Mouse (Mus musculus) neural tube, embryonic 14.5 days (tissue): ENCODE results near the gene Rnf222. TPM values are rescaled to one million over a fixed set of nuclear protein-coding genes. Genes with fewer than 3 reads are reported as not detected.
A peak's percentile ranks its signal among the peaks of the same experiment; 100 is the strongest.

Source experiments
- ATAC-seq: fragments of 200-750 bp; cut with Nextera tagmentation; 2 replicates; pipeline ENCODE4 v1.8.0; 2017; ENCODE audit warnings: low read depth, mild to moderate bottlenecking, moderate TSS enrichment, moderate library complexity
- H3K27ac ChIP-seq: fragments of 300-500 bp; sonication (generic); 2 replicates; pipeline ENCODE4 v1.5.1; 2014; ENCODE audit warnings: low read depth, mild to moderate bottlenecking, control low read depth, low read length, moderate library complexity, mixed read lengths
- H3K27me3 ChIP-seq: fragments of 300-500 bp; sonication (generic); 2 replicates; pipeline ENCODE4 v1.6.1; 2014; ENCODE audit warnings: low read length; ENCODE audit not compliant: control insufficient read depth, insufficient read depth
- H3K36me3 ChIP-seq: fragments of 300-500 bp; sonication (generic); 2 replicates; pipeline ENCODE4 v1.6.1; 2014; ENCODE audit warnings: low read length, mixed read lengths; ENCODE audit not compliant: control insufficient read depth, insufficient read depth
- H3K4me1 ChIP-seq: fragments of 300-500 bp; sonication (generic); 2 replicates; pipeline ENCODE4 v1.6.1; 2014; ENCODE audit warnings: low read length; ENCODE audit not compliant: control insufficient read depth, insufficient read depth
- H3K4me2 ChIP-seq: fragments of 300-500 bp; sonication (generic); 2 replicates; pipeline ENCODE4 v1.6.1; 2014; ENCODE audit warnings: mild to moderate bottlenecking, low read depth, low read length, control low read depth
- H3K4me3 ChIP-seq: fragments of 300-500 bp; sonication (generic); 2 replicates; pipeline ENCODE4 v1.5.1; 2014; ENCODE audit warnings: low read depth, low read length, control low read depth, mixed read lengths
- H3K9ac ChIP-seq: fragments of 300-500 bp; sonication (generic); replicated peaks from 2 replicates; pipeline ENCODE4 v1.6.1; 2014; ENCODE audit warnings: low read depth, mild to moderate bottlenecking, control low read depth, low read length, mixed read lengths
- H3K9me3 ChIP-seq: fragments of 300-500 bp; sonication (generic); 2 replicates; pipeline ENCODE4 v1.6.1; 2016; ENCODE audit warnings: low read length; ENCODE audit not compliant: control insufficient read depth
- WGBS: fragments of 180-500 bp; shearing (Covaris S2); extraction: QIAGEN DNeasy Blood & Tissue Kit; methylation state at CpG from one replicate; pipeline ENCODE4 v1.1.7; 2014; 5-methylcytosine and 5-hydroxymethylcytosine counted together
- polyA plus RNA-seq: library from polyadenylated mRNA; unstranded; fragments of >200 nt; fragmentation: Nextera tagmentation; extraction: Ambion mirVana; gene quantifications from 2 replicates; pipeline ENCODE4 v1.2.1, GENCODE M21; 2014

The Rnf222 gene
- polyA plus RNA-seq, 1 experiment from 2014 or later = not detected

DNA sequence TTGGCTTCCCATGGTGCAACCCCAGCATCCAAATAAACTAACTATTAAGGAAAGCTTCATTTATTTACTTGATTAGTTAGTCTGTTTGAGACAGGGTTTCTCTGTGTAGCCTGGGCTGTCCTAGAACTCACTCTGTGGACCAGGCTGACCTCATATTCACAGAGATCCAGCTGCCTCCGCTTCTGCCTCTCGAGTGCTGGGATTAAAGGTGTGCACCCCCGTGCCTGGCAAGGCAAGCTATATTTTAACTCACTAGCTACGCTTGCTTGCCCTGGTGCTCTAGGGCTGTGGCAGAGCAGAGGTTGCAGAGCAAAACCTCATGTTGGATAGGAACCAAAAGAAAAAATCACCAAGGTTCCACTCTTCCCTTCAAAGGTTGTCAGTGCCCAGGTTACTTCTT lies 52.2 kb downstream of the Rnf222 start:
- peaks cover 10% of the 10 kb centered on the region; the same call in 1 of the 2 replicates for H3K4me1 ChIP-seq
- no peaks in the 10 kb centered on the region for H3K27me3 ChIP-seq
- H3K9ac ChIP-seq = peak overlapping the region; percentile 43
- H3K4me3 ChIP-seq = peak overlapping the region; percentile 46
- peak overlapping the region; percentile 82 for H3K4me2 ChIP-seq
- H3K27ac ChIP-seq = peak overlapping the region; percentile 83
- no peak for ATAC-seq
- 64% methylated on average over 4 of the region's 4 CpGs for WGBS
- no peaks in the 10 kb centered on the region for H3K36me3 ChIP-seq
- H3K9me3 ChIP-seq = no peaks in the 10 kb centered on the region

DNA sequence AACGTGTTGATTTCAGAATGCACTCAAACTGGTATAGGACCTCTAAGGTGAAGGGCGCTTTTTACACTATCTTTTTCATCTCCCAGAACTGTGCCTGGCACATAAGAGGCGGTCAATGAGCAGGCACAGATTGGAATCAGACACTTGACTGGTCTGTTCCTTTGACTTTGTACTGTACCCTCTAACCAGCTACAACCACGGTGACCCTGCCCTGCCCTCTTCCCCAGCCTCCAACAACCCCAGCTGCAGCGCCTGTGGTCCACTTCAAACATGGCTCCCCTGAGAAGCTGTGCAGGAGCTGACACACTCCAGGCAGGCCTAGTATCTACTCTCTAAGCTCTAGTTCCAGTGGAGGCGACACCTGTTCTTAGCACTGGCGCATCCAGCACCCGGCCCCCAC lies 54.4 kb downstream of the Rnf222 start:
- ATAC-seq = no peak
- Histone ChIP-seq H3K27me3 (no peaks in the 10 kb centered on the region), H3K4me3 (no peak overlapping the region), H3K27ac (no peak overlapping the region), H3K36me3 (no peaks in the 10 kb centered on the region), H3K9ac (no peak overlapping the region), H3K4me2 (no peak overlapping the region), H3K4me1 (peaks cover 10% of the 10 kb centered on the region; the same call in 1 of the 2 replicates), H3K9me3 (no peaks in the 10 kb centered on the region)
- 92% methylated on average over 8 of the region's 8 CpGs for WGBS

DNA sequence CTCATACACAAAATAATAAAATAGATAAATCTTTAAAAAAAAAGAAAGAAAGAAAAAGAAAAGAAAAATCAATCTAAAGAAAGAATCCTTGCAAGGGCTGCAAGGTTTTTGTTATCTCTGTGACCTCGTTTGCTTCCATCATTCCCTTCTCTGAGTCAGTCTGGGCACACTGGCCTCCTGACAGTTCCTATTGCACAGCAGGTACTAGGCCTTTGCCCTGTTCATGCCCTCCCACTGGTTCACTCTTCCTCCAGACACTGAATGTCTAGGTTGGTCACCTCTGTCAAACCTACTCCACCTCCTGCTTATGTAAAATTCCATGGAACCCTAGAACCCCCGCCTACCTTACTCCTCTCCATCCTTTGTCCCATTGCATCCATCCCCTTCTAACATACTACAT lies 56.9 kb downstream of the Rnf222 start:
- no peak for ATAC-seq
- H3K27ac ChIP-seq = no peak overlapping the region
- 76% methylated on average over 2 of the region's 2 CpGs for WGBS
- no peaks in the 10 kb centered on the region for H3K27me3 ChIP-seq
- no peak overlapping the region for H3K4me3 ChIP-seq
- no peaks in the 10 kb centered on the region for H3K9me3 ChIP-seq
- no peak overlapping the region for H3K4me2 ChIP-seq
- no peaks in the 10 kb centered on the region for H3K36me3 ChIP-seq
- no peak overlapping the region for H3K9ac ChIP-seq
- H3K4me1 ChIP-seq = peaks cover 4% of the 10 kb centered on the region; the same call in 1 of the 2 replicates

Other genes starting within 250 kb of the Rnf222 start
- gene Myh10, start 197.0 kb upstream of the Rnf222 start, polyA plus RNA-seq = 92.2 and 112 TPM in 2 replicates
- 96.3 and 109 TPM in 2 replicates for gene Ndel1, start 16.7 kb upstream of the Rnf222 start, polyA plus RNA-seq
- 594 and 606 TPM in 2 replicates for gene Rpl26, start 13.0 kb downstream of the Rnf222 start, polyA plus RNA-seq
- 0.89 and 1.3 TPM in 2 replicates for gene Odf4, start 38.5 kb downstream of the Rnf222 start, polyA plus RNA-seq
- 20.4 and 24.7 TPM in 2 replicates for gene Arhgef15, start 68.9 kb downstream of the Rnf222 start, polyA plus RNA-seq
- gene Slc25a35, start 79.6 kb downstream of the Rnf222 start, polyA plus RNA-seq = 1.6 and 2.2 TPM in 2 replicates
- gene Rangrf, start 86.6 kb downstream of the Rnf222 start, polyA plus RNA-seq = 25.5 and 30.6 TPM in 2 replicates
- 16.0 and 16.5 TPM in 2 replicates for gene Pfas, start 119.9 kb downstream of the Rnf222 start, polyA plus RNA-seq
- 51.8 and 59.3 TPM in 2 replicates for gene Ctc1, start 127.4 kb downstream of the Rnf222 start, polyA plus RNA-seq
- 8.7 and 12.8 TPM in 2 replicates for gene Aurkb, start 157.1 kb downstream of the Rnf222 start, polyA plus RNA-seq
- gene Borcs6, start 171.2 kb downstream of the Rnf222 start, polyA plus RNA-seq = 16.1 and 17.7 TPM in 2 replicates
- gene Tmem107, start 182.3 kb downstream of the Rnf222 start, polyA plus RNA-seq = 24.7 and 27.7 TPM in 2 replicates
- gene Vamp2, start 199.9 kb downstream of the Rnf222 start, polyA plus RNA-seq = 337 and 385 TPM in 2 replicates
- gene Per1, start 206.7 kb downstream of the Rnf222 start, polyA plus RNA-seq = 6.5 and 9.4 TPM in 2 replicates
- 0.43 and 0.52 TPM in 2 replicates for gene Hes7, start 231.9 kb downstream of the Rnf222 start, polyA plus RNA-seq
- gene 9130213A22Rik, start 234.0 kb downstream of the Rnf222 start, polyA plus RNA-seq = 0.33 and 0.48 TPM in 2 replicates
- gene Aloxe3, start 237.3 kb downstream of the Rnf222 start, polyA plus RNA-seq = 2.2 and 5.0 TPM in 2 replicates